Mouse (Mus musculus) liver, adult 2 months (tissue): ENCODE data around the gene Tekt1.

Experiments
- CTCF ChIP-seq: fragments of 200-500 bp; IDR thresholded peaks from 2 replicates; pipeline ENCODE4 v1.5.1; 2011; ENCODE audit warnings: low read depth, low read length, control low read depth
- POLR2A ChIP-seq: fragments of 200-500 bp; IDR thresholded peaks from 2 replicates; pipeline ENCODE4 v1.6.1; 2011; ENCODE audit warnings: low read length, control low read depth; ENCODE audit not compliant: insufficient read depth; ENCODE audit errors: extremely low read depth

GRCm38 (mm10) chr11:72307461-72307860, 54.8 kb downstream of the Tekt1 start:
- TF ChIP-seq CTCF (no peak), POLR2A (no peak)
